Mouse (Mus musculus) G1E (cell line): ENCODE measurements around the gene Dohh. TPM values are rescaled to one million over a fixed set of nuclear protein-coding genes. Genes with fewer than 3 reads are reported as not detected.

Source experiments
- ATAC-seq: 2 replicates; pipeline ENCODE4 v1.8.0; 2016; ENCODE audit warnings: mild to moderate bottlenecking; ENCODE audit not compliant: insufficient number of reproducible peaks, poor library complexity, low FRiP score, severe bottlenecking; ENCODE audit errors: extremely low read depth
- DNase-seq: peaks from one replicate; pipeline ENCODE4 v3.0.0; 2012; ENCODE audit warnings: low spot score
- H3K27me3 ChIP-seq: 2 replicates; pipeline ENCODE4 v1.6.1; 2012; ENCODE audit warnings: mild to moderate bottlenecking, low read length, inconsistent platforms; ENCODE audit not compliant: insufficient read depth
- H3K36me3 ChIP-seq: replicated peaks from 2 replicates; pipeline ENCODE3; 2012; ENCODE audit warnings: mild to moderate bottlenecking, inconsistent platforms
- H3K4me1 ChIP-seq: 2 replicates; pipeline ENCODE4 v1.6.1; 2012; ENCODE audit warnings: low read depth, low read length, inconsistent platforms, mixed read lengths; ENCODE audit not compliant: insufficient read depth
- H3K4me3 ChIP-seq: 2 replicates; pipeline ENCODE4 v1.5.1; 2012; ENCODE audit warnings: low read depth, mild to moderate bottlenecking, inconsistent platforms, low read length, moderate library complexity, mixed read lengths
- H3K9me3 ChIP-seq: replicated peaks from 2 replicates; pipeline ENCODE4 v1.6.1; 2012; ENCODE audit warnings: inconsistent platforms
- CTCF ChIP-seq: IDR thresholded peaks from 2 replicates; pipeline ENCODE4 v1.5.1; 2012; ENCODE audit warnings: low read depth, low read length, inconsistent platforms, mixed read lengths
- GATA1 ChIP-seq: IDR thresholded peaks from 2 replicates; pipeline ENCODE4 v1.6.1; 2012; ENCODE audit warnings: borderline replicate concordance, low read length, inconsistent platforms, mixed read lengths
- GATA2 ChIP-seq: IDR thresholded peaks from 2 replicates; pipeline ENCODE4 v1.6.1; 2012; ENCODE audit warnings: low read depth, low read length, inconsistent platforms, borderline replicate concordance
- POLR2AphosphoS5 ChIP-seq: IDR thresholded peaks from 2 replicates; pipeline ENCODE4 v1.6.1; 2012; ENCODE audit warnings: low read depth, low read length, inconsistent platforms; ENCODE audit not compliant: insufficient replicate concordance
- TAL1 ChIP-seq: conservative IDR thresholded peaks from 2 replicates; pipeline ENCODE4 v1.6.1; 2012; ENCODE audit warnings: low read depth, low read length, inconsistent platforms, mixed read lengths
- polyA plus RNA-seq: library from polyadenylated mRNA; stranded (reverse); fragments of >175 nt; gene quantifications from 2 replicates; pipeline ENCODE4 v1.2.3, GENCODE M21; 2012
- total RNA-seq, 2 experiments: library from RNA; stranded (forward) in 1 of 2; stranded (reverse) in 1 of 2; fragments of 200-1000 nt in 1 of 2; fragments of >200 nt in 1 of 2; fragmentation: Nextera tagmentation in 1 of 2; gene quantifications; 2 replicates each; pipeline ENCODE4 v1.2.3; 2014 to 2017

Dohh gene
- total and polyA plus RNA-seq, 3 experiments = 11.9 to 186 (median 60.4) TPM

- DNase-seq = no peak
- H3K4me1 ChIP-seq = peaks cover 28% of the 10 kb centered on the region
- no peak for ATAC-seq
- H3K4me3 ChIP-seq = no peak overlapping the region
- H3K9me3 ChIP-seq = no peaks in the 10 kb centered on the region
- H3K36me3 ChIP-seq = peaks cover 7% of the 10 kb centered on the region
- peaks cover 88% of the 10 kb centered on the region for H3K27me3 ChIP-seq
- TF ChIP-seq GATA2 = no peak
These were observed 38.5 kb downstream of the Dohh start for GRCm38 (mm10) chr10:81422661-81423217.

- Histone ChIP-seq H3K36me3 (peaks cover 7% of the 10 kb centered on the region), H3K9me3 (no peaks in the 10 kb centered on the region), H3K27me3 (peaks cover 90% of the 10 kb centered on the region), H3K4me3 (no peak overlapping the region), H3K4me1 (peaks cover 23% of the 10 kb centered on the region)
- peak; percentile 0 for DNase-seq
- no peak for TF ChIP-seq TAL1
- TF ChIP-seq GATA2 = no peak
- no peak for TF ChIP-seq POLR2AphosphoS5
- TF ChIP-seq CTCF = no peak
- no peak for TF ChIP-seq GATA1
- ATAC-seq = no peak
These were observed 39.4 kb downstream of the Dohh start for GRCm38 (mm10) chr10:81423476-81424245.

GRCm38 (mm10) chr10:81424246-81425051 lies 40.2 kb downstream of the Dohh start:
- H3K36me3 ChIP-seq = peaks cover 7% of the 10 kb centered on the region
- no peak for TF ChIP-seq CTCF
- TF ChIP-seq POLR2AphosphoS5 = no peak
- TF ChIP-seq GATA1 = no peak
- TF ChIP-seq TAL1 = no peak
- TF ChIP-seq GATA2 = no peak
- peaks cover 92% of the 10 kb centered on the region for H3K27me3 ChIP-seq
- H3K4me1 ChIP-seq = peaks cover 24% of the 10 kb centered on the region
- no peaks in the 10 kb centered on the region for H3K9me3 ChIP-seq
- ATAC-seq (no peak), DNase-seq (no peak)
- H3K4me3 ChIP-seq = no peak overlapping the region

GRCm38 (mm10) chr10:81425236-81425850 lies 41.1 kb downstream of the Dohh start:
- Histone ChIP-seq H3K4me3 (no peak overlapping the region), H3K27me3 (peaks cover 83% of the 10 kb centered on the region), H3K4me1 (peaks cover 30% of the 10 kb centered on the region), H3K9me3 (no peaks in the 10 kb centered on the region), H3K36me3 (peaks cover 1% of the 10 kb centered on the region)
- TF ChIP-seq CTCF (no peak), TAL1 (no peak), GATA2 (no peak), POLR2AphosphoS5 (no peak), GATA1 (no peak)
- no peak for DNase-seq
- no peak for ATAC-seq

- DNase-seq (no peak), ATAC-seq (no peak)
- peaks cover 80% of the 10 kb centered on the region for H3K27me3 ChIP-seq
- H3K9me3 ChIP-seq = no peaks in the 10 kb centered on the region
- peaks cover 34% of the 10 kb centered on the region for H3K4me1 ChIP-seq
- no peaks in the 10 kb centered on the region for H3K36me3 ChIP-seq
- no peak for TF ChIP-seq CTCF
- no peak for TF ChIP-seq GATA2
- no peak for TF ChIP-seq GATA1
- no peak for TF ChIP-seq POLR2AphosphoS5
- TF ChIP-seq TAL1 = no peak
- H3K4me3 ChIP-seq = peak overlapping the region; percentile 45; the same call in 1 of the 2 replicates
These were observed 41.9 kb downstream of the Dohh start for GRCm38 (mm10) chr10:81426081-81426671.
